10 mouse cellular contexts compared by ENCODE assay signal in the genomic region with DNA sequence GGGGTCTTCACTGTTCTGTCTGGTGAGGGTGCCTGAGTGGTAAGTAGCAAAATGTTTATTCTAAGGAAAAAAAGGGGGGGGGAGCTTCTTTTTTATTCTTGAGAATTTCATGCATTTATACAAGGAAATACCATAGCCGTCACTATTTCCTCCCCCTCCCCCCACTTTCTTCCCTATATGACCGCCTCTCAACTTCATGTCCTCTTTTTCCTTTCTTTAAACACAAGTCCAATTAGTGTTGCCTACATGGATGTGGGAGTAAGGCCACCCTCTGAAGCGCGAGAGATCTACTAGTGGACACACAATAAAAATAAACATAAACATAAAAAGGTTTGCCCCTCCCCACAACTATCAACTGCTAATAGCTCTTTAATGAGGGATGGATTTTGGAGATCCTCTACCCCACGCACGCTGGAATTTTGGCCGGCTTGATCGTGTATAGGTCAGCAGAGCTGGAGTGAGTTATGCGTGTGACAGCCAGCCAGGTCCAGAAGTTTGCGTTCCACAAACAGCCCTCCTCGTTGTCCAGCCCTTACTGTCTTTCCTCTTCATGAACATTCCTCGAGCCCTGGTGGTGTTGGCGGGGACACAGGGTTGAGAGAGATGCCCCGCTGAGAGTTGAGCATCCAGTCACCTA. TPM values are rescaled to one million over a fixed set of nuclear protein-coding genes. Genes with fewer than 3 reads are reported as not detected.
DNase-seq lines count a peak whose midpoint lies in the region; ATAC-seq and TF ChIP-seq lines count a peak whose summit lies in the region.
"Had no signal": no experiment of that assay in that cellular context is flagged by ENCODE, and none has a peak within 500 bp of the region (broad histone marks: within the 10 kb centered on the region; RNA-seq: fewer than 3 reads in every experiment).

No protein-coding gene starts in this region.

- H3K9ac ChIP-seq in hindbrain, embryonic 12.5 days, result no peak overlapping the region
- no peak overlapping the region for H3K9ac ChIP-seq in midbrain, embryonic 13.5 days (replicated peaks)

- intact Hi-C loops in heart, postnatal 25 days (cut with DNase I), result no loop called here

- 76% methylated on average over 14 of the region's 14 CpGs for WGBS in bone marrow, adult 2 months
- 69% methylated on average over 14 of the region's 14 CpGs for WGBS in hindbrain, embryonic 12.5 days
- 72% methylated on average over 14 of the region's 14 CpGs for WGBS in midbrain, embryonic 13.5 days

- no peak for TF ChIP-seq CTCF in bone marrow, adult 2 months (IDR thresholded peaks at IDR 0.05; ENCODE audit: control insufficient read depth, insufficient read depth, low read length)

- H3K9me3 ChIP-seq in hindbrain, embryonic 12.5 days (replicated peaks), result no peaks in the 10 kb centered on the region
- no peaks in the 10 kb centered on the region for H3K9me3 ChIP-seq in midbrain, embryonic 13.5 days

- H3K4me3 ChIP-seq in bone marrow, adult 2 months (replicated peaks; ENCODE audit: control insufficient read depth, low read depth, low read length), result no peak overlapping the region
- H3K4me3 ChIP-seq in hindbrain, embryonic 12.5 days, result no peak overlapping the region
- H3K4me3 ChIP-seq in midbrain, embryonic 13.5 days (replicated peaks), result peak overlapping the region; percentile 22

- peak overlapping the region; percentile 78; the same call in 1 of the 2 replicates for H3K27ac ChIP-seq in bone marrow, adult 2 months (ENCODE audit: control insufficient read depth, insufficient read depth, low read depth, low read length, poor library complexity)
- peak overlapping the region; percentile 78 for H3K27ac ChIP-seq in hindbrain, embryonic 12.5 days
- peak overlapping the region; percentile 76 for H3K27ac ChIP-seq in midbrain, embryonic 13.5 days

- peak overlapping the region; percentile 42 for H3K4me2 ChIP-seq in hindbrain, embryonic 12.5 days (replicated peaks)
- peak overlapping the region; percentile 45 for H3K4me2 ChIP-seq in midbrain, embryonic 13.5 days (replicated peaks)

- ATAC-seq in hindbrain, embryonic 12.5 days (ENCODE audit: low FRiP score), result peak; percentile 60
- peak; percentile 41; the same call in 1 of the 2 replicates for ATAC-seq in midbrain, embryonic 13.5 days

- peak; percentile 43 to 63 for DNase-seq in kidney, postnatal 4 days
- DNase-seq in kidney, postnatal 25 days, result no peak
- no peak for DNase-seq in thymus, adult 18-20 months
- no peak for DNase-seq in cerebellum, postnatal 4 days (ENCODE audit: low spot score in 2 of 2)
- DNase-seq in heart, postnatal 25 days (ENCODE audit: low spot score), result no peak
- DNase-seq: kidney, adult 11 months had no signal

- H3K27me3 ChIP-seq in hindbrain, embryonic 12.5 days, result no peaks in the 10 kb centered on the region
- no peaks in the 10 kb centered on the region for H3K27me3 ChIP-seq in midbrain, embryonic 13.5 days

- TF ChIP-seq POLR2A in bone marrow, adult 2 months (IDR thresholded peaks at IDR 0.05; ENCODE audit: borderline replicate concordance, control insufficient read depth, low read depth, low read length), result no peak

- no peaks in the 10 kb centered on the region for H3K36me3 ChIP-seq in hindbrain, embryonic 12.5 days
- no peaks in the 10 kb centered on the region for H3K36me3 ChIP-seq in midbrain, embryonic 13.5 days

- no peaks in the 10 kb centered on the region; the same call in 1 of the 2 replicates for H3K4me1 ChIP-seq in bone marrow, adult 2 months (ENCODE audit: control insufficient read depth, insufficient read depth, low read length)
- peaks cover 10% of the 10 kb centered on the region for H3K4me1 ChIP-seq in hindbrain, embryonic 12.5 days
- H3K4me1 ChIP-seq in midbrain, embryonic 13.5 days (replicated peaks), result peaks cover 20% of the 10 kb centered on the region

RNA-seq across cellular contexts. Expression of gene Mfsd1, which starts 24.7 kb away (rescaled TPM):
- 12.7 and 20.2 TPM in 2 replicates for polyA plus RNA-seq in bone marrow, adult 2 months (2011; ENCODE audit: insufficient read depth, insufficient read length, low replicate concordance, missing spikeins)
- polyA plus RNA-seq in hindbrain, embryonic 12.5 days (2016; fragmentation: Nextera tagmentation; extraction: Ambion mirVana), result 56.0 and 57.1 TPM in 2 replicates
- 40.1 and 41.2 TPM in 2 replicates for polyA plus RNA-seq in midbrain, embryonic 13.5 days (2015; fragmentation: Nextera tagmentation; extraction: Ambion mirVana)
- total RNA-seq in heart, postnatal 25 days (2021), result 10 to 100 TPM; 22.5 to 26.9 TPM

RNA-seq across cellular contexts. Expression of gene Rarres1, which starts 42.5 kb away (rescaled TPM):
- not detected in 2 replicates for polyA plus RNA-seq in bone marrow, adult 2 months (2011; ENCODE audit: insufficient read depth, insufficient read length, low replicate concordance, missing spikeins)
- 1.3 and 1.6 TPM in 2 replicates for polyA plus RNA-seq in hindbrain, embryonic 12.5 days (2016; fragmentation: Nextera tagmentation; extraction: Ambion mirVana)
- 0.94 and 1.4 TPM in 2 replicates for polyA plus RNA-seq in midbrain, embryonic 13.5 days (2015; fragmentation: Nextera tagmentation; extraction: Ambion mirVana)
- total RNA-seq in heart, postnatal 25 days (2021), result under 1 TPM; 0.53 to 0.62 TPM
- total RNA-seq: common myeloid progenitor, adult 5-6 weeks had no signal

Comparison
In these comparisons a context has a peak if more than half of its experiments do, and no peak if none do; other contexts are left out.
1. DNase-seq: peak in kidney, postnatal 4 days (2 of 2); none in kidney, postnatal 25 days (0 of 2), thymus, adult 18-20 months (0 of 2), cerebellum, postnatal 4 days (0 of 2) and heart, postnatal 25 days (single experiment).
2. Peak in every context shown above with its lines, with median percentiles within 50 percentile points of each other: H3K27ac ChIP-seq.